Mouse (Mus musculus) bone marrow macrophage, adult 2 months (primary cell): ENCODE data around the gene Tmsb10.

ENCODE experiments used
- CTCF ChIP-seq: IDR thresholded peaks from 2 replicates; pipeline ENCODE4 v1.5.1; 2012; ENCODE audit warnings: low read depth, mild to moderate bottlenecking, low read length, moderate library complexity
- POLR2A ChIP-seq: IDR thresholded peaks from 2 replicates; pipeline ENCODE4 v1.6.1; 2012; ENCODE audit warnings: mild to moderate bottlenecking, low read depth, low read length, borderline replicate concordance

GRCm38 (mm10) chr6:72993688-72994082 lies 35.1 kb upstream of the Tmsb10 start:
- TF ChIP-seq CTCF (no peak), POLR2A (no peak)
